Mouse (Mus musculus) olfactory bulb, adult 2 months (tissue): ENCODE results near the gene Mical3.

Source experiments
- CTCF ChIP-seq: fragments of 200-500 bp; IDR thresholded peaks from 2 replicates; pipeline ENCODE4 v1.5.1; 2012; ENCODE audit warnings: low read depth, mild to moderate bottlenecking, low read length, moderate library complexity; ENCODE audit not compliant: insufficient read depth
- POLR2A ChIP-seq: fragments of 200-500 bp; IDR thresholded peaks from 2 replicates; pipeline ENCODE4 v1.6.1; 2012; ENCODE audit warnings: mild to moderate bottlenecking, low read depth, low read length, moderate library complexity; ENCODE audit not compliant: insufficient read depth

DNA sequence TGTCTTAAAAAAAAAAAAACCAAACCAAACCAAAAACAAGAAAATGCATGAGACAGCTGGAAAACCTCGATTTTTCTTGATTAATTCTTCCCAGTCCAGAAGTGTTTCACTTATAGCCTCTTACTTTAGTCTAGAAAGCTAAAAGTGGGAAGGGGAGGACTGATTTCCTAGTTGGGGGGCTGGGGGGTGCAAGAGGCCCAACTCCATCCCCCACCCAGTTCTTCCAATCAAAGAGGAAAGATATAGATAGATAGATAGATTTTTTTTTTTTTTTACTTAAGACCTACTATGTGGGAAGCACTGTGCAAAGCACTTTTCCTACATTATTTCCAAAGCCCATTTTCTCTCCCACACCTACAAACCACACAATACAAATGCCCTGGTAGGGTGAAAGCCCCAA, 22.7 kb downstream of the Mical3 start:
- no peak for TF ChIP-seq POLR2A
- no peak for TF ChIP-seq CTCF
